Mouse (Mus musculus) frontal cortex, adult (tissue): ENCODE data around the gene Igfbp3.
"Not testable (repeated sequence)": the region's sequence is repeated elsewhere in the genome, so short reads cannot be mapped to it uniquely, and the experiment has no call there.

ENCODE experiments used
- ATAC-seq: cut with Nextera tagmentation; 2 replicates; pipeline ENCODE4 v1.9.2; 2017; ENCODE audit warnings: mild to moderate bottlenecking, moderate library complexity, mixed read lengths; ENCODE audit not compliant: low TSS enrichment

The Igfbp3 gene

GRCm38 (mm10) chr11:7213501-7214341 lies at the start of gene Igfbp3:
Igfbp3 (minus strand) TSS chr11:7213923.
- peak; percentile 78 for ATAC-seq

DNA sequence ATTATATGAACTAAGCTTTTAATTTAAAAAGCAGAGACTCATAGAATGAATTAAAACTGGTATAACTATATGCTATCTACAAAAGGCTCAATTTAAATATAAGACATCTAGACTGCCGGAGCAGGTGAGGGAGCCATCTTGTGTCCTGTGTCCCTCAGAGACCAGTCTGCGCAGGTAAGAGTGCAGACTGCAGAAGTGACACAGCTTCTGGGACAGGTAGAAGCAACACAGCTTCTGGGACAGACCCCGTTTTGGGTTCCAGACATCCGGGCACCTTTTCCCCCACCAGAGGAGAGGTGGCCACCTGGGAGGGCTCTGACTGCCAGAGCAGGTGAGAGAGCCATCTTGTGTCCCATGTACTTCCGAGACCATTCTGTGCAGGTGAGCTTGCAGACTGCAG lies 37.1 kb upstream of the Igfbp3 start:
- ATAC-seq = no peak

DNA sequence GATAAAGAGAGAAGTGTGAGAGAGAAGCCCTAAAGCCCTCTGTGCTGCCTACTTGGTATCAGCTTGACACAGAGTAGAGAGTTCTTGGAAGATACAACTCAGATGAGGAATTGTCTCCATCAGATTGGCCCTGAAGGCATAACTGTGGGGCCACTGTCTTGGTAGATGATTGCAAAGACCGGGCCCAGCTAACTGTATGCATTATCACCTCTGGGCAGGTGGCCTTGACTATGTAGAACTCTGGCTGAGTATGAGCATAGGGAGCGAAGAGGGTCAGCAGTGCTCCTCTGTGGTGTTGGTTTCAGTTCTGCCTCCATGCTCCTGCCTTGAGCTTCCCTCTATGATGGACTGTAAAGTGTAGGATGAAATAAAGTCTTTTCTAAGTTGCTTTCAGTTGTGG lies 36.7 kb upstream of the Igfbp3 start:
- ATAC-seq = no peak

DNA sequence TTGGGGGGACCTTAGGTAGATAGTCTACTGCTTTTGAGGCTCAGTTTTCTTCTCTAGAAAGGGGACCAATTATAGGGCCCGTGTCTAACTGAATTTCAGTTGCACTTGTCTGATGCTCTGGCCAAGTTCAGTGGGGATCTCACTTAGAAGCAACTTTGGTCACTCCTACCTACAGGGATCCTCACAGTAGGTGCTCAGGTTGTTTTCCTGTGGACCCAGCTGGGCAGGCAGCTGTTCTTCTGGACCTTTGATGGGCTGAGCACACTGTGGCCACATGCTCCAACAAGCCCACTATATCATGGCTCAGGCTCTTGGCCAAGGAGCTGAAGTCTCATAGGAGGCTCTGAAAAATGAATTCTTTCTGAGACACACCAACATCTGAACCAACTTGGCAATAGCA lies 31.1 kb upstream of the Igfbp3 start:
- no peak for ATAC-seq

GRCm38 (mm10) chr11:7239041-7239740 lies 25.5 kb upstream of the Igfbp3 start:
- no peak for ATAC-seq

- no peak for ATAC-seq
Observed at GRCm38 (mm10) chr11:7238546-7238945, 24.8 kb upstream of the Igfbp3 start.

GRCm38 (mm10) chr11:7237712-7238111 lies 24.0 kb upstream of the Igfbp3 start:
- no peak for ATAC-seq

- ATAC-seq = no peak
Observed at GRCm38 (mm10) chr11:7236751-7237150, 23.0 kb upstream of the Igfbp3 start.

DNA sequence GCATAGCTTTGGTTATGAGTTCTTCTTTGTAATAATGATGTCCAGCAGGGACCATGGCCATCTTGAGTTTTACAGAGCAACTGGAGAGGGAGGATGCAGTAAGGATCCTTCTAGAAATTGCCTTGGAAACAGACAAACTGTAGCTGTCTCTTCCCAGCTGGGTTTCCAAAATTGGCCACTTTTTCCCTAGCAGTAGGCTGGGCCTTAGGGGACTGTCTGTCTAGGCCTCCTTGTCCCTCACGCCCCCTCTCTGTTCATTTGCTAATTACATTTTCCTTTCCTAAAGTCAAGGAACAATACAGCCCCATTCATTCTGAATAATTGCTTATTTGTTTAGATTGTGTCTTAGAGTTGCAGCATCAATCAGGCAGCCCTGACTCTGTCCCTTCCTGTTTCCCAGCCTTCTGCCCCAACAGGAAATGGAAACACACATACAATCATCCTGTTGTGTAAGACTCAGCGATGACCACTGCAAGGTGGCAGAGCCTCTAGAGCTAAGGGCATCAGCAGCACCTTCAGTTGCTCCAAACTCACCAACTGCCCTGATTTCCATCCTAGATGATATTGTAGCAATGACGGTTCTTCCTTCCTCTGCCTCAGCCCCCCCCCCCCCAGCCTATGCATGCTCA lies 21.4 kb upstream of the Igfbp3 start:
- no peak; the same call in 1 of the 2 replicates for ATAC-seq

DNA sequence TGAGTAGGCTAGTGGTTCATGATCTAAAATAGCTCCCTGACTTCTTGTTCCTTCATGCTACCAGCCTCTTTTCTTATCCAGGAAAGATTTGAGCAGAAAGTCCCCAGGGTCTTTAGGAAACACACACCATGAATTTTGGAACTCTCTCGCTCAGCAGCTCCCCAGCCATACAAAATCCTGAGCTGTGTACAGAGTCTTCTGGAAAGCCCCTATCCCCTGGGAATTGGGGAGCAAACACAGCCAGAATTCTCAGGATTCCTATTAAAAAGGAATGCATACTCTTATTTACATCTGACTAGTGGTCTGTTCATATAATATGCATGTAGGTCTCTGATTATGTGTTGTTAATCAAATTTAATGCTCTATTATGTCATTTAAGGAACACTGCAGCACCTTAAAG lies 20.7 kb upstream of the Igfbp3 start:
- ATAC-seq = no peak

DNA sequence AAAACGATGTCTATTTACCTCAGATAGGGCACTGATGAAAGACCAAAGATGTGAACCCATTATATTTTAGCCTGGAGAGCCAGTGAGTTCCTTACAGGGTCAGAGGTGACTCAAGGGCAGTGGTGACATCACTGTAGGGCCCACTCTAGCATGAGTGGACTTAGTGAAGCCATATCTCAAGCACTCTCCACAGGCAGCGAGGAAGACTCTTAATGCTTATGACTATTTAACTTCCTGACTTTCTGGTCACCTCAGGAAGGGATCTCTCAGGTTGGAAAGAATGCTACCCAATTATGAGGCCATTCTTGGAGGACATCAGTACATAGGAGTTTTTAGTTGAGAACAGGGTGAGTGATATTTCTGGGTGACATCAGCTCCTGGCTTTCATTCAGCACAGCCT lies 19.6 kb upstream of the Igfbp3 start:
- ATAC-seq = no peak

GRCm38 (mm10) chr11:7231958-7232357 lies 18.2 kb upstream of the Igfbp3 start:
- ATAC-seq = no peak

- ATAC-seq = no peak
Observed at GRCm38 (mm10) chr11:7230000-7230399, 16.3 kb upstream of the Igfbp3 start.

DNA sequence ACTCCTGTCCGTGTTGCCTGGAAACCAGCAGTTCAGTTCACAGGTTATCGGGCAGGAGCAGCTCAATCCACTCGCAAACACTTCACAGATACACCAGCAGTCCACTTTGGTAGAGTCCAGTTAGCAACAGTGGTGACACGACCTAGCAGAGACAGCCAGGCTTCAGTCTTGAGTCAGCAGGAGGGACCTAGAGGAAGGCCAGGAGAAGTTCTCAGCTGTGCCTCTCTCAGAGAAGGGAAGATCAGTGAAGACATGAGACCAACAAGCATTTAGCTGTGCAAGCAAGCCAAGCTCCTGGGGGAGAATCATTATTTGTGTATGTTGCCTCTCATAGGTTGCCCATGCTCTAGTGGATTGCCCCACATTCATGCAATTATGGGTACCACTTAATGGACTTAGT lies 14.4 kb upstream of the Igfbp3 start:
- no peak for ATAC-seq

DNA sequence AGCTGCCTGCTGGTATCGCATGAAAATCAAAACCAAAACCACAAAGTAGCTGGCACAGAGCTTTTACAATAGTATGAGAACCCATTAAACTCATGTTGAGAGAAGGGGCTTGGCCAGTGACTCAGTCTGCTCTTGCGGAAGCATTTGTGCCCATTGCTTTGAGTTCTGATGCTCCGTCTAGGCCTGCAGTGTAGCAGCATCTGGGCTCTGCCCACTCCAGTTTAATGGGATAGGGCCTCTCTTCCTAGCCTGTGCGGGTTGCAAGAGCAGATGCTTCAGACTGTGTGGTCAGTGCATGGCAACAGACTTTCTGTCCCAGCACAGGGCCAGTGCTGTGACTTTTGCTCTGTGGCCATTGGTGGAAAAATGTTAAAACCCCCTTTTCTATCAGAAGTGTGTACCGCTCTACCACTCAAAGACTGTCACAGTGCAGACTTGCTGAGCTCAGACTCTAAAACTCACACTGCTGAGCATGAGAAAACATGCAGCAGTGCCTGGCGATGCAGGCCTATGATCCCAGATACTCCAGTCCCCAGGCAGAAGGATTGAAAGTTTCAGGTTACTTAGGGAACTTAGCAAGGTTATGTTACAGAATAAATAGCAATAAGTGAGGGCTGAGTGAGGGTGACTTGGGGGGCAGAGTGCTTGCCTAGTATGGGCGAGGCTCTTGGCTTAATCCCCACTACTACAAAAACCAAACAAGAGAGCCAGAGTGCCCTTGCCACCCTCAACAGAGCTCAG lies 13.3 kb upstream of the Igfbp3 start:
- no peak for ATAC-seq

- ATAC-seq = peak; percentile 93
Observed at GRCm38 (mm10) chr11:7226200-7226599, 12.5 kb upstream of the Igfbp3 start.

DNA sequence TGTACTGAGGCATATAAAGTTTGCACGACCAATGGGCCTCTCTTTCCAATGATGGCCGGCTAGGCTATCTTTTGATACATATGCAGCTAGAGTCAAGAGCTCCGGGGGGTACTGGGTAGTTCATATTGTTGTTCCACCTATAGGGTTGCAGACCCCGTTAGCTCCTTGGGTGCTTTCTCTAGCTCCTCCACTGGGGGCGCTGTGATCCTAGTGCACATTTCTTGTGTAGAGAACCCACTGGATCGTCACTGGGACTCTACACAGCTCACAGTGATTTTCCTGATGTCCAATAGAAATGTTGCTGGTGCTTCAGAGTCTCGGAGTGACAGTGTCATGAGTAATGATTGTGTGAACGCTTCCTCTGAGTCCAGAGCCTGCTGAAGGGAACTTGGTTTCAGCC lies 8.1 kb upstream of the Igfbp3 start:
- not testable (repeated sequence) for ATAC-seq

GRCm38 (mm10) chr11:7215703-7216102 lies 2.0 kb upstream of the Igfbp3 start:
- ATAC-seq = no peak

DNA sequence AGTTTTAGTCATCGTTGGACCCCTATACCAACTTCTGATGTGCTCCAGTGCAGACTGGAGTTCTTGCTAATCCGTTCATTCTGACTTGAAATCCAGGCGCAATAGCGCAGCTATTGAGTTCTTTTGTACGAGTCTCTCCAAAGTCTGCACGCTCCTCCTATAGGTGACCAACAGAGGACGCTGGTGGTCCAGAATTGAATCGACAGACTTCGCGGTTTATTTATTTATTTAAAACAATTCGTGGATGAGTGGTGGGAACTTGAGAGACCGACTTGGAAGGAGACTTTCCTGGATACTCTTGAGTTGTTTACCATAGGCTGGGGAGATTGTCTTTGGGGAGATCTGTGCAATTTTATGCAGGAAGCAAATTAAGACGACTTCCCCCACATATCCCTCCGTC lies 1.0 kb upstream of the Igfbp3 start:
- peak; percentile 44 for ATAC-seq

- peak; percentile 26 for ATAC-seq
Observed at GRCm38 (mm10) chr11:7214342-7214660, 578 bp upstream of the Igfbp3 start.

GRCm38 (mm10) chr11:7213161-7213500 lies 592 bp downstream of the Igfbp3 start:
- ATAC-seq = no peak

GRCm38 (mm10) chr11:7212126-7212798 lies 1.5 kb downstream of the Igfbp3 start:
- ATAC-seq = no peak
